Mouse (Mus musculus): ENCODE measurements at regions not wholly inside any gene's neighbourhood (a gene's known extent, or its start where the extent isn't known, plus 50 kb on each side); places are given as distances from the start of the nearest gene placed in this dataset.

GRCm38 (mm10) chr6:116914073-116914472 is 197.4 kb upstream of the Tmem72 start:
- TF ChIP-seq CTCF (IDR thresholded peaks at IDR 0.05; ENCODE audit: control insufficient read depth, insufficient read depth, insufficient replicate concordance, low read depth, low read length) (no peak), POLR2A (IDR thresholded peaks at IDR 0.05; ENCODE audit: control insufficient read depth, low read depth, low read length) (no peak)

Measured in testis, adult 2 months (tissue).